Mouse (Mus musculus): ENCODE data around the gene Gorasp2. TPM values are rescaled to one million over a fixed set of nuclear protein-coding genes. Genes with fewer than 3 reads are reported as not detected.

Gorasp2 gene
- total RNA-seq, 2 experiments from 2014 or later, result 104 to 108 TPM

GRCm38 (mm10) chr2:70661715-70662495, 529 bp downstream of the Gorasp2 start, which contains the start of gene Gm26558:
Gene Gm26558 (minus strand): TSS chr2:70662108.
- no peak for DNase-seq

DNA sequence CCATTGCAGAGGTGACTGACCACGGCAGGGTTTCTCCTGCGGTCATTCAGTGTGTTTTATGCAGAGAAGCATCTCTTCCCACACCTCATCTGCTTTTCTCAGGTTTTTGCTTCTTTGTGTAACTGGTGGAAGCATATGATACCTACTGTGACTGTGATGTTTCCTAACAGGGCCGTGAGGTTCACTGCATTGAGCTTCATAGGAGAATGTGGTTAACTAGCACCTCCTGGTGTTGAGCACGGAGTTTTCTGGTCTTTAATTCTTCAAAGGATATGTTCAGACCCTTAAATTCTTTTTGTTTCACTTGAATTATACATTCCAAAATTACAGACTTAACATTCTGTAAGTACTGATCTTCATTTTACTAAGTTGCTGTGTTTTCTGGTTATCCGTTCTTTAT, 2.4 kb downstream of the Gorasp2 start:
- no peak for DNase-seq

DNA sequence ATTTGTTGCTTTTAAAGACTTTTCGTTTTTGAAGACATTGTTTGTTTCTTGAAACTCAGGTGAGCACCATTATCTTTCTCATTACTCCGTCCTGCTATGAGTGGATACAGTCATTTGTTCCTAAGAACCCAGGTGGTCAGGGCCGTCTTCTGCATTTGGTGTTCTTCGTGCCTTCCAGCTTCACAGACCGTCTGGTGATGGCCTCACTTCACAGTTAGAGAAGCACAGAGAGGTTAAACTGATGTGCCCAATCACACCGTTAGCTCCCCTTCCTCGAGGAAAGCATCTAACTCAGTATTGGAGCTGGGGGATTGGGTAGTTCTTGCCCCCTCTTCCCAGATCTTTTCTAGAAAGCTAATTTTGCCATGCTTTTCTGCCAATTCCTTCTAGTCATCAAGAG, 5.6 kb downstream of the Gorasp2 start:
- no peak for DNase-seq

DNA sequence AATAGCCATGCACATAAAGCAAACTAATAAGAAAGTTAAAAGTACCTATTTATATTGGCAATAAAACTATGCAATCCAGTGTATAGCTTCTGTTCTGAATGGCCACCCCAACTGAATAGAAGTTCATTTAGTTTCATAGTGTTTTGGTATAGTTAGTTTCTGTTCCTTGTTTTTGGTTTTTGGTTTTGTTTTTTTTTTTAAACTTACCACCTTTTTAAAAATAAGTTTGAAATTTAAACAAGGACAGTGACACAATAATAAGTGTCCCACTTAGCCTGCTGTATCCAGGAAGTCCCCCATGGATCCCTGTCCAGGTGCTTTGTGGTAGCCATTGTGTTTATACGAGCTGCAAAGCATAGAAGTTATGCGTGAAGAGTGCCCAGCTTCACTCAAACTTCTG, 7.9 kb downstream of the Gorasp2 start:
- no peak for DNase-seq

GRCm38 (mm10) chr2:70669896-70670295, 8.5 kb downstream of the Gorasp2 start:
- no peak for DNase-seq

GRCm38 (mm10) chr2:70672476-70672875, 11.1 kb downstream of the Gorasp2 start:
- no peak for DNase-seq

- no peak for DNase-seq
Observed at GRCm38 (mm10) chr2:70673445-70674126, 12.2 kb downstream of the Gorasp2 start.

DNA sequence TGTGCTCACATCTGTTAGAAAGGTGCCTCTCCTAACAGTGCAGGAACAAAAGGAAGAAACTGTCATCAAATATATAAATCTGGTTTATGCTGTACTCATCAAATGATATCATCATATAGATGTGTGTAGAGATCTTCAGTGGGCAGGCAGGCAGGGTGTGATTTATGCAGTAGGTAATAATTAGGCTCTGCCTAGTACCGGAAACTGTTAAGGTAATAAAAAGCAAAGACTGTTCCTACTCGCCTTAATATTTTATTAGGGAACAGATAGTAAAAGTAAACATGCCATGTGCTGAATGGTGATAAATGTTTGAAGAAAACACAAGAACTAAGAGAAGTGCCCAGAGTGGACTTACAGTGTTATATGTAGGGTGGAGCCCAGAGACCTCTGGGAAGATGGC, 20.9 kb downstream of the Gorasp2 start:
- DNase-seq, result no peak

DNA sequence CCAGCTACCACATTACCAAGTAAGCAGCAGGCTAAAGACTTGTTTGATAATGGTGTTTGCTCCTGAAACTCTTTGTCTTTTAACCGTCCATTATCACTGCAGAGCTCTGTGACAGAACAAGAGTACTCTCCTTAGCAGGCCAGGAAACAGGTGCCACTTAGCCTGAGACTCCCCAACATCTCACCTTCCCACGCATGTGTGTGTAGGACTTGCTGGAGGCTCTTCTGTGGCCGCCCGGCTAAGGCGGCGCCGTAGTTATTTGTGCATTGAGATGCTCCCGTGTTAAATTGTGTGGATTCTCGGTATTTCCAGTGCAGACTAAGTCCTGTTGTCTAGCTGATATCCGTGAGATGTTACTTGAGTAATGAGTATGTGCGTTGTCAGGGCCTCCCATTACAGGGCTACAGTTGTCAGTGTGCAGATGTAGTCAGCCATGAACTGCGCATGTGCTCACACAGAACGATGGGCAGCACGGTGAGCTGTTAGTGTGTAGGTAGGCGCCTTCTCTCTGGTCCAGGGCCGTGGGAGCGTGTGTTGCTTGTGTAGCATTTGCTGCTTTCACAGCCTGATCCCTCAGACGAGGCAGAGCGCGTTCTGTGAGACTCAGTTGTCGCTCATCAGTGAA, 27.2 kb downstream of the Gorasp2 start:
- no peak for DNase-seq

DNA sequence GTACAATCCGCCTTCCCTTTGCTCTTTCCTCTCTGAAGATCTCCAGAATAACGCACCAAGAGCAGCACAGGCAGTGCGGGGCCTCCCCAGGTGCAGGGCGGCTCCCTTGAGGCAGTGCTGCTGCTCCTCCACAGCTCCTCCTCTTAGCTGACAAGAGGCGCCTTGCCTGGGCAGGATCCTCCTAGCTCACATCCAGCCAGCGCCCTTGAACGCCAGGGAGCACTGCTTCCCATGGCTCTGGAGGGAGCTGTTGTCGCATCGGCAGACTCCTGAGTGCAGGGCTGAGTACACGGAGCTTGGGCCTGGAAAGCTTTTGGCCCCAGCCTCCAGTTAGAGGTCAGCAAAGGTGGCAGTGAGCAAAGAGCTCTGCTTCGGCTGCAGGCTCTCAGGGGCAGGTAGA, 28.8 kb downstream of the Gorasp2 start:
- DNase-seq, result no peak

GRCm38 (mm10) chr2:70695712-70696111, 34.3 kb downstream of the Gorasp2 start:
- DNase-seq, result no peak

DNA sequence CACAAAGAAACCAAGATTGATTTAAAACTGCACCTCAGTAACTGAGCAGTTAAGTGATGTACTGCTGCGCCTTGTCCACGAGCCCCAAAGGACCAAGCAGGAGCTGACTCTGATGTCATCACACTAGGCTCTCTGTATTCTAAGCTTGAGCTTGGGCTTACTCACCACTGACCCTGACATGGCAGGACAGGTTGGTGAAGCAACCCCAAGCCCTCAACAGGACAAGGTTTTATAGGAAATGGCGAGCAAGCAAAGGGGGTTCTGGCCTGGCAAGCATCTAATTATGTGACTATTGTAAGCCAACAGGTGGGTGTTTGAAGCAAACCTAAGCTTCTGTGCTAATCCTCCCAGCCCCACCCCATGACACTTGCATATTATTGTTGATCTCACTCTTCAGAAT, 39.5 kb downstream of the Gorasp2 start:
- no peak for DNase-seq

DNA sequence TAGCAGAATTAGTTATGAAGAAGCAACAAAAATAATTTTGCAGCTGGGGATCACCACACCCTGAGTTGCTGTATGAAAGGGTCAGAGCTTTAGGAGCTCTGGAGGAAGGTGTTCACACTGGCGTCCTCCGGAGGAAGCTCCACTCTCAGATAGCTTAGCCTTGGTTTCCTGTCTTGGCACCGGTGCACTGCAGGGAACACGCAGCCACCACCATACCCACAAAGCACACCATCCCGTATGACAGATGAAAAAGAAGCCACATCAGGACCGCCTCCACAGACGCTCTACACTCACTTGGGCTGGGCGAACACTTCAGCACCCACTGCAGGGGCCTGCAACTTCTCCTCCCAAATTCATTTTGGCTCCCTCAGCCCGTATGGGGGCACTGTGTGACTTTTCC, 40.2 kb downstream of the Gorasp2 start:
- DNase-seq, result no peak

- DNase-seq, result no peak
Observed at GRCm38 (mm10) chr2:70702403-70702802, 41.0 kb downstream of the Gorasp2 start.

DNA sequence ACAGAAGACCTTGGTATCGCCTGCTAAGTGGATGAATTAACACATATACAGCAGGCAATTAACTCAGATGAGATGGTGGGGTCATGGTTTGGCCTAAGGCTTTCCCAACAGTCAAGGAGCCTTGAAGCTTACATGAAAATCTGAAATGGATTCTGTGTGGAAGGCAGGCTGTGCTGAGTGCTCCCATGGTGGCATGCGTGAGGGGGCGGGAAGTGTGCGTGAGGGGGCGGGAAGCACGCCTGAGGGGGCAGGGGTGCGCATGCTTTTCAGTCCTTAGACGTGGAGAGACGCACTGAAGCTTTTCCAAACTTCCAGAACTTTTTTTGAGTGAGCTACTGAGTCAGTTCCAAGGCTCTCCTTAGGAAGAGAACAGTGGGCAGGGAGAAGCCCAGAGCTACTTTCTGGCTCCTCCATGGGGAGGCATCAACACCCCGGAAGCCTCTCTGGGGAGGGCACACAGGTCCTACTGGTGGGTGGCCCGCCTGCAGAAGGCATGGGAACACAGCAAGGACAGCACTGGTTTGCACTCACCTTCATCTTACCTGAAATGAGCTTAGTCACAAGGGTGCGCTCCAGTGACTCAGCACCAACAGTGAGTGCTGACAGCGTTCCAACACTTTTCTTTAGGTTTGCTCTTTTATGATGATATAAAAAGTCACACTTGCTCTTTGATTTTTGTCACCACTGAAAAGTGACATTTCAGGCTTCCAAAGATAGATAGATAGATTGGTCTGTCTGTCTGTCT, 47.8 kb downstream of the Gorasp2 start:
- DNase-seq, result no peak

- no peak for DNase-seq
Observed at GRCm38 (mm10) chr2:70710236-70710635, 48.9 kb downstream of the Gorasp2 start.

DNA sequence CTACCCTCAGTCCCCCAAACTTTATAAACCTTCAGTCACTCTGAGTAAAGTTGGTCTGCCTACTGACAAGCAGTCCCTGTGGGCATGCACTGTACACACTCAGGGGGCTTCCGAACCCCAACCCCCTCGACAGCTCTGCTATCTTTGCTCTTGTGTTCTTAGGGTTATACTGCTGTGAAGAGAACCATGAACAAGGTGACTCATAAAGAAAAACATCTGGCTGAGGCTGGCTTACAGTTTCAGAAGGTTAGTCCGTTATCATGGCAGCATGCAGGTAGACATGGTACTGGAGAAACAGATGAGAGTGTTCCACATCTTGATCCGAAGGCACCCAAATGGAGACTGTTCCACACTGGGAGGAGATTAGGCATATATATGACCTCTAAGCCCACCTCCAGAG, 49.5 kb downstream of the Gorasp2 start:
- no peak for DNase-seq

- DNase-seq, result no peak
Observed at GRCm38 (mm10) chr2:70723610-70724243, 62.4 kb downstream of the Gorasp2 start.

- DNase-seq, result no peak
Observed at GRCm38 (mm10) chr2:70727089-70727488, 65.7 kb downstream of the Gorasp2 start.

DNA sequence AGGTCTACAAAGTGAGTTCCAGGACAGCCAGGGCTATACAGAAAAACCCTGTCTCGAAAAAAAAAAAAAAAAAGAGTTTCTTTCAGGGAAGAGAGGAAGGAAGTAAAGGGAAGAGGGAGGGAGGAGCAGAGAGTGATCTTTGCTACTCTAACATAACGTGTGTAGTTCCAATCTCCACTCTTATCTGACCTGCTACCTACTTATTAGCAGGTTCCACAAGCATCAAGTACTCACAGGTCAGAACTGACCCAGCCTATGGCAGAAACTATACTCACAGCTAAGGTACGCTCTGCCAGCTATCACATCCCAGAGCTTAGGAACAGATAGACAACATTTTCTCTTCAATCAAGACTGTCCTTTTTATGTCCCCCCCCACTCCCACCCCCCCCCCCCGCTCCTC, 74.2 kb downstream of the Gorasp2 start:
- DNase-seq, result no peak

GRCm38 (mm10) chr2:70736008-70736407, 74.6 kb downstream of the Gorasp2 start:
- DNase-seq, result no peak

- DNase-seq, result no peak
Observed at GRCm38 (mm10) chr2:70741901-70742300, 80.5 kb downstream of the Gorasp2 start.
